Mouse (Mus musculus) intestine, postnatal 0 days (tissue): ENCODE results near the gene Fam135a. TPM values are rescaled to one million over a fixed set of nuclear protein-coding genes. Genes with fewer than 3 reads are reported as not detected.

ENCODE experiments used
- ATAC-seq: fragments of 200-750 bp; cut with Nextera tagmentation; 2 replicates; pipeline ENCODE4 v1.8.0; 2017; ENCODE audit warnings: mild to moderate bottlenecking, moderate TSS enrichment, moderate library complexity
- H3K27ac ChIP-seq: fragments of 300-500 bp; sonication (generic); 2 replicates; pipeline ENCODE4 v1.5.1; 2014; ENCODE audit warnings: mild to moderate bottlenecking, low read depth, low read length, moderate library complexity
- H3K27me3 ChIP-seq: fragments of 300-500 bp; sonication (generic); replicated peaks from 2 replicates; pipeline ENCODE4 v1.6.1; 2014; ENCODE audit warnings: low read length, mixed read lengths; ENCODE audit not compliant: control insufficient read depth, insufficient read depth
- H3K36me3 ChIP-seq: fragments of 300-500 bp; sonication (generic); 2 replicates; pipeline ENCODE4 v1.6.1; 2014; ENCODE audit warnings: mild to moderate bottlenecking, moderate library complexity; ENCODE audit not compliant: control insufficient read depth, insufficient read depth
- H3K4me1 ChIP-seq: fragments of 300-500 bp; sonication (generic); replicated peaks from 2 replicates; pipeline ENCODE4 v1.6.1; 2014; ENCODE audit warnings: antibody characterized with exemption, low read length, mixed read lengths; ENCODE audit not compliant: control insufficient read depth, insufficient read depth
- H3K4me2 ChIP-seq: fragments of 300-500 bp; sonication (generic); replicated peaks from 2 replicates; pipeline ENCODE4 v1.6.1; 2014; ENCODE audit warnings: low read depth, mild to moderate bottlenecking, moderate library complexity
- H3K4me3 ChIP-seq: fragments of 300-500 bp; sonication (generic); 2 replicates; pipeline ENCODE4 v1.5.1; 2014; ENCODE audit warnings: low read depth, low read length
- H3K9ac ChIP-seq: fragments of 300-500 bp; sonication (generic); 2 replicates; pipeline ENCODE4 v1.6.1; 2014; ENCODE audit warnings: mild to moderate bottlenecking, low read depth, low read length
- H3K9me3 ChIP-seq: fragments of 300-500 bp; sonication (generic); 2 replicates; pipeline ENCODE4 v1.6.1; 2016; ENCODE audit warnings: mixed run types; ENCODE audit not compliant: control insufficient read depth
- CTCF ChIP-seq: sonication (generic); IDR thresholded peaks from 2 replicates; pipeline ENCODE4 v1.5.1; 2016; ENCODE audit warnings: low read depth, mild to moderate bottlenecking, control low read depth, antibody characterized with exemption, moderate library complexity
- WGBS: fragments of 180-500 bp; shearing (Covaris S2); extraction: QIAGEN DNeasy Blood & Tissue Kit; methylation state at CpG from one replicate; pipeline ENCODE4 v1.1.7; 2014; 5-methylcytosine and 5-hydroxymethylcytosine counted together
- polyA plus RNA-seq: library from polyadenylated mRNA; unstranded; fragments of >200 nt; fragmentation: Nextera tagmentation; extraction: Ambion mirVana; gene quantifications from 2 replicates; pipeline ENCODE4 v1.2.1, GENCODE M21; 2015

Fam135a gene
- polyA plus RNA-seq, 1 experiment from 2014 or later = 20.8 TPM

GRCm38 (mm10) chr1:24127866-24128265 lies 27.7 kb upstream of the Fam135a start:
- TF ChIP-seq CTCF = no peak
- ATAC-seq = no peak
- Histone ChIP-seq H3K27me3 (no peaks in the 10 kb centered on the region), H3K4me3 (no peak overlapping the region), H3K4me1 (no peaks in the 10 kb centered on the region), H3K27ac (no peak overlapping the region), H3K9me3 (no peaks in the 10 kb centered on the region), H3K4me2 (no peak overlapping the region), H3K36me3 (no peaks in the 10 kb centered on the region), H3K9ac (no peak overlapping the region)
- 44% methylated on average over 6 of the region's 6 CpGs for WGBS

DNA sequence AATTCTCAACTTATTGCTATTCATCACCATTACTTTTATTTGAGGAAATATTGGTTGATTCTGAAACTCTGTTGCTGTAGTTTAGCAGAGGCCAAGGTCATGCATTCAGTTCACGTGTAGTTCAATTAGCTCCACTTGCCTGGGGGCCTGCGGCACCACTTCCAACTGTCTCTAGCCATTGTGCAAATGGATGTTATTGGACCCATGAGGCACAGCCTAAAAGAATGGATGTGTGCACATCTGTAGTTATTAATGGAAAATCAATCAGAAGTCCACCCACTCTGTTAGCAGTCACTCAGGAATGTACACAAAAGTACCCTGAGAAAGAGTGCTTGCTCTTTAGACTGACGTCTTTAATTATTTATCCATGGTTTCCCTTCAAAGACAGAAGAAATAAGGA lies 24.5 kb upstream of the Fam135a start:
- Histone ChIP-seq H3K9ac (no peak overlapping the region), H3K36me3 (no peaks in the 10 kb centered on the region), H3K4me3 (no peak overlapping the region), H3K27ac (no peak overlapping the region), H3K4me2 (no peak overlapping the region), H3K9me3 (no peaks in the 10 kb centered on the region), H3K4me1 (no peaks in the 10 kb centered on the region), H3K27me3 (no peaks in the 10 kb centered on the region)
- TF ChIP-seq CTCF = no peak
- ATAC-seq = no peak
- WGBS = 64% methylated on average over 3 of the region's 3 CpGs

DNA sequence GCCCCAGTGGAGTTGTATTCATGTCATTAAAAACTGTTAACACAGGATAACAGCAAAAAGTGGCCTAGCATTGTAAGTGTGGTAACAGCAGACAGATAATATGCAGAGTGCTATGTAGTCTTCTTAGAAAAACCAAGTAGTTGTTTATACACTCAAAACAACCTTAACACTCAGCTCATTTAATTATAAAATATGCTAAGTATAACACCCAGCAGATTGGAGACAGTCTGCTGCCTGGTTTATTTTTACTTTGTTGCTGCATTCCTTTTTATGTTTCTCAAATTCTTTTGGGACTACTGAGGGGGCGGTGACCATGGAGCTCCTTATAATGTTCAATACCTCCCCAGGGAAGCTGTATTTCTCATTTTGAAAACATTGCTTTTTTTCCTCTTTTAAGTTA lies 22.4 kb upstream of the Fam135a start:
- ATAC-seq = no peak
- Histone ChIP-seq H3K4me3 (no peak overlapping the region), H3K36me3 (no peaks in the 10 kb centered on the region), H3K9me3 (no peaks in the 10 kb centered on the region), H3K4me1 (no peaks in the 10 kb centered on the region), H3K27me3 (no peaks in the 10 kb centered on the region), H3K4me2 (no peak overlapping the region), H3K27ac (no peak overlapping the region), H3K9ac (no peak overlapping the region)
- whole genome bisulfite sequencing = 94% methylated on average over 1 of the region's 1 CpGs
- TF ChIP-seq CTCF = no peak

GRCm38 (mm10) chr1:24107971-24108773 lies 8.0 kb upstream of the Fam135a start:
- no peaks in the 10 kb centered on the region for H3K36me3 ChIP-seq
- peak overlapping the region; percentile 92 for H3K27ac ChIP-seq
- no peaks in the 10 kb centered on the region for H3K4me1 ChIP-seq
- no peak for TF ChIP-seq CTCF
- WGBS = 23% methylated on average over 10 of the region's 10 CpGs
- ATAC-seq = peak; percentile 95
- H3K27me3 ChIP-seq = no peaks in the 10 kb centered on the region
- peak overlapping the region; percentile 25 for H3K4me3 ChIP-seq
- H3K9me3 ChIP-seq = no peaks in the 10 kb centered on the region
- H3K4me2 ChIP-seq = peak overlapping the region; percentile 62
- H3K9ac ChIP-seq = no peak overlapping the region

DNA sequence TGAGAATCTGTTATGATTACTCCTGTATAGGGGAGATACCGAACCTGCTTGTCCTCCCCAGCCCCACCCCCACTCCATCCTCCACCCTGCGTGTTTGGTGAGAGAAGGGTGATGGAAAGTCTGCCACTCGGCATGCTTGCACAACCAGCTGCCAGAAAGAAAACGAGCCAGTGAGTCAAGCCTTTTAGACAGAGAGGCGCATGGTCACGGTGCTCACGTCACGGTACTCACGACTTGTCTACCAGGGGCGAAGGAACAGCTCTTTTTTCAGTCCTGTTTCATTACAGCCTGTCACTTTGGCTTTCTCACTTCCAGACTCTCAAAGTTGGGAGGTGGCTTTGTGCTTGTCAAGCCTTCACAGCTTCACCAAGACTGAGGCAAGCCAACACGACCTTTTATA lies 7.2 kb upstream of the Fam135a start:
- H3K9ac ChIP-seq = 0 out of 2 replicates have a peak overlapping the region, but pooled peaks have one; percentile 34
- no peaks in the 10 kb centered on the region for H3K4me1 ChIP-seq
- H3K27me3 ChIP-seq = no peaks in the 10 kb centered on the region
- peak overlapping the region; percentile 92 for H3K27ac ChIP-seq
- H3K4me3 ChIP-seq = peak overlapping the region; percentile 25
- H3K9me3 ChIP-seq = no peaks in the 10 kb centered on the region
- peak overlapping the region; percentile 62 for H3K4me2 ChIP-seq
- no peak for TF ChIP-seq CTCF
- H3K36me3 ChIP-seq = no peaks in the 10 kb centered on the region
- 11% methylated on average over 11 of the region's 11 CpGs for WGBS
- peak; percentile 59 for ATAC-seq

DNA sequence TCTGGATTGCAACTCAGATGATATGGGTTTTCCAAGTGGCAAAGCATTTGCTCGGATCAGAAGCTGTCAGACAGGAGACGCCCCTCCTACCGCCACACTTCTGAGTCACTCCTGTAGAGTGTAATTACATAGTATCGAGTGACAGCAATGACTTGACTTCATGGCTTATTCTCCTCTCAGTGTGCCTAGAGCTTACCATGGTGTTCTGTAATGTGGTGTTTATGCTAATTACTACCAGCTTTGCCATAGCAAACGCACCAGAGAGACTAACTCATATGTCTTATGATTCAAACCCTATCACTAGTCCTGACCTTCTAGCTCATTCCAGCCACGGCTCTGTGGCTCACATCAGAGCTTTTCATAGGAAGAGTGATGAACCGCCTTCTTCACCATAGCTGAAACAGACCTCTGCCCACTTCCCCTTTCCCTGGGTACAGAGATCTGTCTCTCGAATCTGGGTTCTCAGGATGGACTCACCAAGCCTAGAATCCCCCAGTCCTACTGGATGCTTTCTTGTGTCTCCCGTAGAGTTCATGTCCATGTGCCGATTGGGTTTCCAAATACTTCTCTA lies 2.5 kb upstream of the Fam135a start:
- TF ChIP-seq CTCF = no peak
- 62% methylated on average over 10 of the region's 10 CpGs for WGBS

More for the DNA sequence above, 2.5 kb upstream of the Fam135a start:
- Histone ChIP-seq H3K4me3 (no peak overlapping the region), H3K4me2 (peak overlapping the region; percentile 37), H3K9ac (no peak overlapping the region), H3K27ac (peak overlapping the region; percentile 62), H3K4me1 (no peaks in the 10 kb centered on the region), H3K36me3 (no peaks in the 10 kb centered on the region), H3K27me3 (no peaks in the 10 kb centered on the region), H3K9me3 (no peaks in the 10 kb centered on the region)
- ATAC-seq = peak; percentile 42
